Mouse (Mus musculus) midbrain, embryonic 13.5 days (tissue): ENCODE measurements at regions not wholly inside any gene's neighbourhood (a gene's known extent, or its start where the extent isn't known, plus 50 kb on each side); places are given as distances from the start of the nearest gene placed in this dataset.

Source experiments
- ATAC-seq: fragments of 200-750 bp; cut with Nextera tagmentation; 2 replicates; pipeline ENCODE4 v1.8.0; 2017; ENCODE audit warnings: mild to moderate bottlenecking, moderate TSS enrichment, moderate library complexity
- H3K27ac ChIP-seq: fragments of 300-500 bp; sonication (generic); 2 replicates; pipeline ENCODE4 v1.5.1; 2015; ENCODE audit warnings: inconsistent platforms, mild to moderate bottlenecking, moderate library complexity
- H3K27me3 ChIP-seq: fragments of 300-500 bp; sonication (generic); 2 replicates; pipeline ENCODE4 v1.6.1; 2015; ENCODE audit warnings: mild to moderate bottlenecking, inconsistent platforms
- H3K36me3 ChIP-seq: fragments of 300-500 bp; sonication (generic); 2 replicates; pipeline ENCODE4 v1.6.1; 2015; ENCODE audit warnings: mild to moderate bottlenecking, inconsistent platforms
- H3K4me1 ChIP-seq: fragments of 300-500 bp; sonication (generic); replicated peaks from 2 replicates; pipeline ENCODE4 v1.6.1; 2015; ENCODE audit warnings: inconsistent platforms
- H3K4me2 ChIP-seq: fragments of 300-500 bp; sonication (generic); replicated peaks from 2 replicates; pipeline ENCODE4 v1.6.1; 2015; ENCODE audit warnings: moderate library complexity, mild to moderate bottlenecking, inconsistent platforms
- H3K4me3 ChIP-seq: fragments of 300-500 bp; sonication (generic); replicated peaks from 2 replicates; pipeline ENCODE4 v1.5.1; 2015; ENCODE audit warnings: mild to moderate bottlenecking, inconsistent platforms
- H3K9ac ChIP-seq: fragments of 300-500 bp; sonication (generic); replicated peaks from 2 replicates; pipeline ENCODE4 v1.6.1; 2015; ENCODE audit warnings: mild to moderate bottlenecking, inconsistent platforms
- H3K9me3 ChIP-seq: fragments of 300-500 bp; sonication (generic); 2 replicates; pipeline ENCODE4 v1.6.1; 2016; ENCODE audit warnings: mild to moderate bottlenecking, inconsistent platforms
- WGBS: fragments of 180-500 bp; shearing (Covaris S2); methylation state at CpG from one replicate; pipeline ENCODE4 v1.1.7; 2015; 5-methylcytosine and 5-hydroxymethylcytosine counted together

GRCm38 (mm10) chr1:88938458-88938857 lies 131.8 kb upstream of the Sh3bp4 start:
- Histone ChIP-seq H3K9ac (no peak overlapping the region), H3K27me3 (no peaks in the 10 kb centered on the region), H3K9me3 (no peaks in the 10 kb centered on the region), H3K4me2 (no peak overlapping the region), H3K4me3 (no peak overlapping the region), H3K27ac (no peak overlapping the region), H3K36me3 (no peaks in the 10 kb centered on the region), H3K4me1 (peaks cover 12% of the 10 kb centered on the region; the same call in 1 of the 2 replicates)
- 59% methylated on average over 7 of the region's 7 CpGs for WGBS
- no peak for ATAC-seq

GRCm38 (mm10) chr1:88943039-88943438 lies 127.2 kb upstream of the Sh3bp4 start:
- Histone ChIP-seq H3K36me3 (no peaks in the 10 kb centered on the region), H3K4me2 (no peak overlapping the region), H3K9me3 (no peaks in the 10 kb centered on the region), H3K4me1 (peaks cover 5% of the 10 kb centered on the region; the same call in 1 of the 2 replicates), H3K9ac (no peak overlapping the region), H3K27me3 (no peaks in the 10 kb centered on the region), H3K27ac (no peak overlapping the region), H3K4me3 (no peak overlapping the region)
- WGBS: 71% methylated on average over 8 of the region's 8 CpGs
- ATAC-seq: no peak

- no peak overlapping the region for H3K4me2 ChIP-seq
- no peak overlapping the region for H3K9ac ChIP-seq
- H3K4me1 ChIP-seq: no peaks in the 10 kb centered on the region
- no peak for ATAC-seq
- no peaks in the 10 kb centered on the region for H3K36me3 ChIP-seq
- no peak overlapping the region for H3K27ac ChIP-seq
- H3K27me3 ChIP-seq: no peaks in the 10 kb centered on the region
- WGBS: 92% methylated on average over 10 of the region's 10 CpGs
- no peaks in the 10 kb centered on the region; the same call in 1 of the 2 replicates for H3K9me3 ChIP-seq
- no peak overlapping the region for H3K4me3 ChIP-seq
These were observed 124.3 kb upstream of the Sh3bp4 start for GRCm38 (mm10) chr1:88945868-88946267.

- WGBS: 89% methylated on average over 8 of the region's 8 CpGs
- H3K27me3 ChIP-seq: no peaks in the 10 kb centered on the region
- H3K4me2 ChIP-seq: no peak overlapping the region
- no peak overlapping the region for H3K4me3 ChIP-seq
- H3K4me1 ChIP-seq: no peaks in the 10 kb centered on the region
- no peaks in the 10 kb centered on the region; the same call in 1 of the 2 replicates for H3K9me3 ChIP-seq
- ATAC-seq: no peak
- H3K9ac ChIP-seq: no peak overlapping the region
- no peak overlapping the region for H3K27ac ChIP-seq
- H3K36me3 ChIP-seq: no peaks in the 10 kb centered on the region
These were observed 123.8 kb upstream of the Sh3bp4 start for GRCm38 (mm10) chr1:88946374-88946773.

GRCm38 (mm10) chr1:88949911-88950310 lies 120.3 kb upstream of the Sh3bp4 start:
- Histone ChIP-seq H3K4me2 (no peak overlapping the region), H3K27me3 (no peaks in the 10 kb centered on the region), H3K4me3 (no peak overlapping the region), H3K27ac (no peak overlapping the region), H3K9me3 (no peaks in the 10 kb centered on the region; the same call in 1 of the 2 replicates), H3K9ac (no peak overlapping the region), H3K36me3 (no peaks in the 10 kb centered on the region), H3K4me1 (no peaks in the 10 kb centered on the region)
- no peak for ATAC-seq
- whole genome bisulfite sequencing: 68% methylated on average over 1 of the region's 1 CpGs

GRCm38 (mm10) chr1:88953516-88953915 lies 116.7 kb upstream of the Sh3bp4 start:
- WGBS: 90% methylated on average over 4 of the region's 4 CpGs
- H3K27ac ChIP-seq: no peak overlapping the region
- no peak overlapping the region for H3K4me2 ChIP-seq
- H3K4me1 ChIP-seq: no peaks in the 10 kb centered on the region
- H3K4me3 ChIP-seq: no peak overlapping the region
- no peaks in the 10 kb centered on the region for H3K9me3 ChIP-seq
- no peaks in the 10 kb centered on the region for H3K36me3 ChIP-seq
- H3K27me3 ChIP-seq: no peaks in the 10 kb centered on the region
- no peak for ATAC-seq
- H3K9ac ChIP-seq: no peak overlapping the region

- H3K4me3 ChIP-seq: no peak overlapping the region
- 93% methylated on average over 5 of the region's 5 CpGs for WGBS
- no peaks in the 10 kb centered on the region for H3K4me1 ChIP-seq
- no peak for ATAC-seq
- no peak overlapping the region for H3K4me2 ChIP-seq
- no peaks in the 10 kb centered on the region for H3K9me3 ChIP-seq
- no peaks in the 10 kb centered on the region for H3K27me3 ChIP-seq
- H3K9ac ChIP-seq: no peak overlapping the region
- no peak overlapping the region for H3K27ac ChIP-seq
- no peaks in the 10 kb centered on the region for H3K36me3 ChIP-seq
These were observed 115.4 kb upstream of the Sh3bp4 start for GRCm38 (mm10) chr1:88954784-88955183.

- Histone ChIP-seq H3K27me3 (no peaks in the 10 kb centered on the region), H3K9me3 (no peaks in the 10 kb centered on the region), H3K36me3 (no peaks in the 10 kb centered on the region), H3K4me3 (no peak overlapping the region), H3K4me1 (no peaks in the 10 kb centered on the region), H3K9ac (no peak overlapping the region), H3K27ac (no peak overlapping the region), H3K4me2 (no peak overlapping the region)
- ATAC-seq: no peak
- WGBS: 68% methylated on average over 5 of the region's 5 CpGs
These were observed 113.2 kb upstream of the Sh3bp4 start for GRCm38 (mm10) chr1:88957061-88957460.

- H3K9ac ChIP-seq: no peak overlapping the region
- H3K27me3 ChIP-seq: no peaks in the 10 kb centered on the region
- no peak overlapping the region for H3K27ac ChIP-seq
- no peak overlapping the region for H3K4me2 ChIP-seq
- H3K4me3 ChIP-seq: no peak overlapping the region
- 62% methylated on average over 4 of the region's 4 CpGs for WGBS
- H3K9me3 ChIP-seq: no peaks in the 10 kb centered on the region
- no peaks in the 10 kb centered on the region for H3K4me1 ChIP-seq
- ATAC-seq: no peak
- no peaks in the 10 kb centered on the region for H3K36me3 ChIP-seq
These were observed 110.5 kb upstream of the Sh3bp4 start for GRCm38 (mm10) chr1:88959715-88960114.

- H3K9ac ChIP-seq: no peak overlapping the region
- no peaks in the 10 kb centered on the region for H3K9me3 ChIP-seq
- H3K4me2 ChIP-seq: no peak overlapping the region
- H3K4me1 ChIP-seq: no peaks in the 10 kb centered on the region
- H3K36me3 ChIP-seq: no peaks in the 10 kb centered on the region
- ATAC-seq: no peak
- no peak overlapping the region for H3K4me3 ChIP-seq
- WGBS: 89% methylated on average over 11 of the region's 11 CpGs
- no peaks in the 10 kb centered on the region for H3K27me3 ChIP-seq
- H3K27ac ChIP-seq: no peak overlapping the region
These were observed 110.1 kb upstream of the Sh3bp4 start for GRCm38 (mm10) chr1:88960142-88960541.

- Histone ChIP-seq H3K27ac (no peak overlapping the region), H3K27me3 (no peaks in the 10 kb centered on the region), H3K4me2 (no peak overlapping the region), H3K4me1 (no peaks in the 10 kb centered on the region), H3K9ac (no peak overlapping the region), H3K4me3 (no peak overlapping the region), H3K36me3 (no peaks in the 10 kb centered on the region), H3K9me3 (no peaks in the 10 kb centered on the region)
- ATAC-seq: no peak
- 77% methylated on average over 14 of the region's 14 CpGs for WGBS
These were observed 106.0 kb upstream of the Sh3bp4 start for GRCm38 (mm10) chr1:88964045-88964747.

GRCm38 (mm10) chr1:88966416-88966815 lies 103.8 kb upstream of the Sh3bp4 start:
- Histone ChIP-seq H3K27ac (no peak overlapping the region), H3K36me3 (no peaks in the 10 kb centered on the region), H3K9me3 (no peaks in the 10 kb centered on the region), H3K9ac (no peak overlapping the region), H3K4me1 (no peaks in the 10 kb centered on the region), H3K27me3 (no peaks in the 10 kb centered on the region), H3K4me3 (no peak overlapping the region), H3K4me2 (no peak overlapping the region)
- no peak for ATAC-seq
- 89% methylated on average over 2 of the region's 2 CpGs for whole genome bisulfite sequencing

GRCm38 (mm10) chr1:88968142-88968541 lies 102.1 kb upstream of the Sh3bp4 start:
- ATAC-seq: no peak
- H3K4me2 ChIP-seq: no peak overlapping the region
- no peak overlapping the region for H3K9ac ChIP-seq
- 88% methylated on average over 7 of the region's 7 CpGs for WGBS
- no peaks in the 10 kb centered on the region for H3K9me3 ChIP-seq
- H3K27me3 ChIP-seq: no peaks in the 10 kb centered on the region
- H3K27ac ChIP-seq: no peak overlapping the region
- no peaks in the 10 kb centered on the region for H3K36me3 ChIP-seq
- no peak overlapping the region for H3K4me3 ChIP-seq
- H3K4me1 ChIP-seq: no peaks in the 10 kb centered on the region
